Mouse (Mus musculus): ENCODE measurements around the gene Rev3l. TPM values are rescaled to one million over a fixed set of nuclear protein-coding genes. Genes with fewer than 3 reads are reported as not detected.
"Not testable (repeated sequence)": the region's sequence is repeated elsewhere in the genome, so short reads cannot be mapped to it uniquely, and the experiment has no call there.

Gene Rev3l
- polyA plus RNA-seq, 1 experiment from 2014 or later = 13.2 TPM

DNA sequence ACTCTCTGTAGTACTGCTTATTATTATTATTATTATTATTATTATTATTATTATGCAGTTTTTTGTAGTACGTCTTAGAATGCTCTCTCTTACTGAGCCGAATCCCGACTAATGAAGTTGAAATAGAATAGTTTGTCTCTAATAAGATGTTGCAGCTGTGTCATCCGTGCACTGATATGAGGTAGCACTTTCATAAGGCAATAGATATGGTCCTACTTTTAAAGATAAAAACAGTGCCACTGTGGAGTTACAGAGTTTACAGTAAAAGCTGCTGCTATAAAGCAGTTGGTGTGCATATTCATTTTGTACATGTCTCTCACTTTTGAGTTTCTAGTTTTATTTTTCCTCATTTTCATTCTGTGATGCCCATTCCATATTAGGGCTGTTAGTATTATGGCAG is 46.4 kb downstream of the Rev3l start:
- DNase-seq (ENCODE audit: low spot score) = no peak

DNA sequence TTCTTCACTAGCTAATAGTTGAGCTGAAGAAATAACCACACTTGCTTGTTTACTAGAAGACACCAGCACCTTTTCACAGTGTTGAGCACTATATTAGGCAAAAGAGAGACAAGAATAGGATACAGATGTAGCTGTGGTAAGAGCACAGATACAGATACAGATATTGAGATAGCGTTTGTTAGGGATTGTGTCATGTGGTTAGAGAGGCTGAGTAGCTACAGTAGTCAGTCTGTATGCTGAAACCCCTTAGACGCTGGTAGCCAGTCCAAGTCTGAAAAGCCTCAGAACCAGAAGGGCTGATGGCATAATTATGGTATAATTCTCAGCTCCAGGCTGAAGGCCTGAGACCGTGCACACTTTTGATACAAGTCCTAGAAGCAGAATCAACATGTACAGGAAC is 53.3 kb downstream of the Rev3l start:
- DNase-seq (ENCODE audit: low spot score) = no peak

DNA sequence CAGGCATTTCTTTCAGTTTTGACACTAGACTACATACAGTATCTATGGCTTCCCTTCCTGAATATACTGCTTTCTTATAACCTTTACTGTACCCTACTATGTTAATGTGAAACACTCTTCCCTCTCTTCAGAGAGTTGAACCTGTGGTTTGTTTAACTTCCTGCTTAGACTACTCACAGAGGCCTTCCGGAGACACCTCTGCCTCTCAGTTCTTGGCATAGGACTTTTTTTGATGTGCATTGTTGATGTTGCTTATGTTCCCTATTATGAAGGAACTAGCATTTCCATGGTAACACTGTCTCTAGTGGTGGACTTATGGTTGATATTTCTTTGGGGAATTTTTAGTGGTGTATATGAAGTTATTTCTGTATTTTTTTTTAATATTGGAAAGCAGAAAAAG is 61.4 kb downstream of the Rev3l start:
- peak; percentile 67 for DNase-seq (ENCODE audit: low spot score)

DNA sequence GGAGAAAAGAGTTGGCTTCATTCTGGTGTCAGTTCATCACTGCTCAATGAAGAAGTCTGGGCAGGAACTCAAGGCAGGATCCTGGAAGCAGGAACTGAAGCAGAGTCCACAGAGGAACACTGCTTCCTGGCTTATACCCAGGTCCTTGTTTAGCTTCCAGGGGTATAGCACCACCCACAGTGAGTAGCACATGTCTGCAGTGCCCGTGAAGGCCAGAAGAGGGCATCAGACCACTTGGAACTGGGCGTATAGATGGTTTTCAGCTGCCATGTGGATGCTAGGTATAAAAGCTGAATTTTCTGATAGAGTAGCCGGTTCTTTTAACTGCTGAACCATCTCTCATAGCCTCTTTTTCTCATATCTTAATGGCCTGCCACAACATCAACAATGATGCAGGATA is 79.6 kb downstream of the Rev3l start:
- peak; percentile 66 for DNase-seq (ENCODE audit: low spot score)

DNA sequence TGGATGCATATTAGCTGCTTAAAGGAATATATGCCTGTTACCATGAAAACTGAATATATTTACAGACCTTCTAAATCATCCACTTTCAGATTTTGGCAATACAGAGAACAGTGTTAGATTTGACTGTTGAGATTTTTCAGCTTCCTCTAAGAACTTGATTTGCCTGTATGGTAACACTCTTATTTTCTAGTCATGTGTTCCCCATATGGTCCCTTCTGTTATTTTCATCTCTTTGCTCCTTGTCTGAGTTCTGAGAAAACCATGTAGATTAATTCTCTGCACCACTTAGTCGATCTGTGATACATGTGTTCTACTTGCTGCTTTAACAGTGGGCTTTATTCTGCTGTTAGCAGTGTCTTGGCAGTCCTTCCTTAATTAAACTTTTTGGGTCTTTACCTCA is 110.7 kb downstream of the Rev3l start:
- DNase-seq (ENCODE audit: low spot score) = no peak

DNA sequence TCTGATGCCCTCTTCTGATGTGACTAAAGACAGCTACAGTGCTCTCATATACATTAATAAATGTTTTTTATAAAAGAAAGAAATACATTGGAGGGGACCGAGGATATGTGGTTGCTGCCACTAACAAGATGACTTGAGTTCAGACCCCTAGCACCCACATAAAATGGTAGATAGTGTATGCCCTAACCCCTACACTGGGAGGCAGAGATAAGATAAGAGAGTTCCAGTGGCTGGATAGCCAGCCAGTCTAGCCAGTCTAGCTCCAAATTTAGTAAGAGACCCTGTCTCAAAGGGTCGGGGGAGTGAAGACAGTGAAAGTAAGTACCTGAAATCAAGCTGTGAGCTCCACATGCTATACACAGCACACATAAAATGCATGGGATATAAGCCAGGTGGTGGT is 133.6 kb downstream of the Rev3l start:
- no peak for DNase-seq (ENCODE audit: low spot score)

DNA sequence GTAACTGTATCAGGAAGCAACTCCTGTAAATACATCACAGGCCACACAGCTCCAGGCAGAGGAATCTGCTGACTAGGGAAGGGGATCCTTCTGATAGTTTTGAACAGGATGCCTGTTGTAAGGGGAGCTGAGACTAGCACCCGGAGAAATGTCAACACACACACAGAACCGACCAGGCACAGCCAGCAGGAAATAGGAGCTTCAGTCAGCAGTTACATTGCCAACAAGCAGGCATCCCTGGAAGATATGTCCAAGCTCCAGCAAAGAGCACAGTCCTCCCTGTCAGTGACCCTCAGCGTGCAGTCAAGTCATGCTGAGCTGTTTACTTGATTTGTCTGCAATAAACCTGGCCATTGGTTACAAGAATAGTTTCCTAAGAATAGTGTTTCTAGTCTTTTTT is 156.7 kb downstream of the Rev3l start:
- DNase-seq (ENCODE audit: low spot score) = no peak

DNA sequence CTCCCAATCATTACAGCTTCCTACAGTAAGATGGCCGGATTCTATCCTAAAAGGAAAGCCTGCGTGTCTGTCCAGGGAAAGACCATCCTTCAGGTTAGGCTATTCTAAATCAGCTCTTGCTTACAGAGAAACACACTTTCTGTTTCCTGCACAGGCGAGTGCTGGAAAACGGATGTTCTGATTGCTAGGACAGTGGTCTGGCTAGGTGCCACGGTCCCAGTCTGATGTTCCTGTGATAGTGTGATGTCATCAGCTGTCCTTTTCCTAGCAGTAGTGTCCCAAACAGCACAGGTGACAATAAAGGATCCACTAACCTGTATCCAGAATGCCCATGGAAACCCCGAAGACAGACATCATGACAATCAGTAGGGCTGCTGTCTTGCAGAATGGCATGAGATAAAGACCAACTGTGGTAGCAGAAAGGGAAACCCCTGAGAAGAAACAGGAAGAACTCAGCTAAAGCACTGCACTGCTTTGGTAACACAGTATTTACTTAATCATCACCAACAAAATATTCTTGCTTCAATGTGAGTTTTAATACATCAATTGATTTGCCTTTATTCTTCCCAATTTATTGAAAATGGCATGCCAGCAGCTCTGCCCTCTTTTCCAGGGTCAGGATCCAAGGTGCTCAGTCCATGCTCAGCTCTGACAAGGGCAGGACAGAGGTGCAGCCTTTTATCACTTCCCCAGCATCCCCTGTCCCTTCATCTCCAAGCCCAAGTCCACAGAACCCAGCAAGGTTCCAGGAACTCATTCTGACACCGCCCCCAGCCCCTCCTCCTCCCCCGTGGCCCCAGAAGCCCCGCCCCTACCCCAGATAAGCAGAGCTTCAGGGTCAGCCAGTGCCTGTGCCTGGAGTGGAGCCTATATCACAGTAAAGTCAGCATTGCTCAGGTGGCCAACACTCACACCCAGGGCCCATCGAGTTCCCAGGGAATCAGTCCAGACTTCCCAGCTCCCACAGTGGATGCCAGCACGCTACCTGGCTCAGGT is 162.1 kb downstream of the Rev3l start:
- no peak for DNase-seq (ENCODE audit: low spot score)

DNA sequence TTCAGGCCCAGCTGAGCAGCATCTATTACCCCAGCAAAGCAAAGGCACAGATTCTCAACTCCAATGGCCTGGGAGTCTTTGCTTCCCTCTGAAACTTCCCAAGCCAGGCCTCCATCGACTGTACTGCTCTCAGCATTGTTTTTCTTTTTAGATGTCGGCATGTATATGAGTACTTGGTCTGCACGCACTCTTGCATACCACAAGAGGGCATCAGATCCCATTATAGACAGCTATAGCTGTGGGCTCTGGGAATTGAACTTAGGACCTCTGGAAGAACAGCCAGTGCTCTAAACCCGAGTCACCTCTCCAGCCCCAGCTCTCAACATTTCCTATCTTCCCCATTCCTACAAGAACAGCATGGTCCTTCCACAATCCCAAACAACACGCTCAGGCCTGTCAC is 164.6 kb downstream of the Rev3l start:
- peak; percentile 20 for DNase-seq (ENCODE audit: low spot score)

DNA sequence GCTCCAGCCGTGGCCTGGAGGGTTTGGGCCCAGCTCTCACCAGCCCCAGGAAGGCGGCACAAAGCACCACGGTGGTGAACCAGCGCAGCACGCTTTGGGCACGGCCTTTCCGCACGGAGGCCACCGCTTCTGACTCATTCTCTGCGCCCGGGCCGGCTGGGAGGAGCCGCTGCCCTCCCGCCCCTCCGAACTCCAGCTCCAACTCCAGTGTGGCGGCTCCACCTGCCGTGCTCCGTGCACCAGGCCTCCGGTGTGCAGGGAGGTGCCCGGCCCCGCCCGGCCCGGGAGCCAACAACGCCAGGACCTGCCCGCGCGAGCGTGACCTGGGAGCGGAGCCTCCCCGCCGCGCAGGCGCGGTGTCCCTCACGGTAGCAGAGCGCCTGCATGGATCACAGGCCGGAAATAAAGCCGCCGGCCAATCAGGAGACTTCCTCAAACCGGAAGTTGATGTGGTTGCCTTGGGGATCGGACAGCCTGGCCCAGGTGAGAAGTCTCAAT is 167.0 kb downstream of the Rev3l start, which contains the start of gene Mfsd4b4:
TSS of gene Mfsd4b4 (minus strand) at position 365 of the 498 bp plus-strand sequence.
- DNase-seq (ENCODE audit: low spot score) = peak; percentile 92

DNA sequence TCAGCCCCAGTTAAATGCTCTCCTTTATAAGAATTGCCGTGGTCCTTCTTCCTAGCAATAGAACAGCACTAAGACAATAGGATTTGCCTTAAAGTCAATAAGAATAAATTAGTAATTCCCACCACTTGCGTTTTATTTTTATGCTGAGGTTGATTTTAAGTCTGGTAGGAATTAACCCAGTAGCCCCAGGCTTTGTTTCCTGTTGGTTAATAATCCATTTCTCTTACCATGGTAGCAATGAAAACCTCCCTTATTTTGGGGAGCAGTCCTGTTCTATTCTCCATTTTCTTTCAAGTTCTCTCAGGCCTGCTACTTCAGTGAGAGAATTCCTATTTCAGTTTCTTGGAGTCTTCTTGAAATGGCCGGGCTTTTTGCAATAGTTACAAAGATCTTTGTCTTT is 172.3 kb downstream of the Rev3l start:
- no peak for DNase-seq (ENCODE audit: low spot score)

DNA sequence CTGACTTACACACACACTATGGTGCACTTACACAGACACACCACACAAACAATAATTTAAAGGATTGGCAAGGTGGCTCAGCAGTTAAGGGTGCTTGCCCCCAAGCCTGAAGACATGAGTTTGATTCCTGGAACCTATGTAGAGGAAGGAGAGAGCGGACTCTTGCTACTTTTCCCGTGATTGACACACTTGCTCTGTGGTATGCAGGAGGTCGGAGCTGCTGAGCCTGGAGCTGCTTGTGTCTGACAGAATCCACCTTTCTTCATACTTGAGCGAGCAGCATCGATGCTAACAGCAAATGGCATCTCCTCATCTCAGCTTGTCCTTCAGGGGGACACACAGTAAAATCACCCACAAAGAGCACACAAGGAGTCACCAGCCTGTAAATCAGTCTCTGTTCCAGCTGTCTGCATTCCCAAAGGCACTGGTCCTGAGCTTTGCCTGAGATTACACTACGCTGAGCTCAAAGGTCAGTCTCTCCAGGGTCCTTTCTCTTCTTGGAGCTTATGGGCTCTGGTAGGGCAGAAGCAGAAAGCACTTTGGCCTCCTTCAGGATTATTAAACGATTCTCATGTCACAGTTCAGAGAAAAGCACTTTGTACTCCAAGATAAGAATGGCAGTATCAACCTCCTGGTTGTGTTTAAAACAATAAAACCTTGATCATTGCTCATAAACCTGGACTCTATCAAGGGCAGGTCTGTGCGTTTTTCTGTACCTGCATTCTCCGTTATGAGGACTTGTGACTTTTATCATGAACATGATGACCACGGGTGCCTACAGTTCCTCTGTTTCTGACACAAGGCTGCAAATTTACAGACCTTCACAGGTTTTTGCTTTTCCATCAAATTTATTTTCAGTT is 175.1 kb downstream of the Rev3l start:
- DNase-seq (ENCODE audit: low spot score) = no peak

DNA sequence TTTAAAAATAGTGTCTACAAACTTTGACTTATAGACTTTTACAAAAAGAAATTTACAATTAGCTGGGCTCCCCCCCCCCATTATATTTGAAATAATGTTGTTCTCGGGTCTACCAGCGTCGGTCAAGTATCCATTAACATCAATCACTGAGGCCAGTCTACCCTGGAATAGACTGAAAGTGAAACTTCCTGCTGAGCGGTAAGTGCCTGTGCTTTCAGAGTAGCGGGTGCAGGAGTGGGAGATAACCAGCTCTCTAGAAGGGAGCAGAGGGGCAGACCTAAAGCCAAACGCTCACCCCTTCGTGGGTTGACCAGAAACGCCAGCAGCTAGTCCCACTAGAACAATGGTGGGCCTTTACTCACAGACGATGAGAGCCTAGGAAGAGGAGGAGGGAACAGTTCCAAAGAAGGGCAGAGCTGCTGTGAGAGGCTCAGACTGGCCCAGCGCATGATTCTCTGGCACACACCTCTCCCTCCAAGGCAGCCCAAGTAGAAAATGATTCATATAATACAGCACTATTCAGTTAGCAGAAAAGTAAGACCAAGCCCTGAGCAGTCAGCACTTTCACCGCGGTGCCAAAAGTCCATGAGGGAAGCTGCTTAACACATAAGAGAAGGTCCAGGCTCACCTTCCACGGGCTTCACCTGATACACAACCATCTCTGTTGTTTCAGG is 177.0 kb downstream of the Rev3l start:
- no peak for DNase-seq (ENCODE audit: low spot score)

DNA sequence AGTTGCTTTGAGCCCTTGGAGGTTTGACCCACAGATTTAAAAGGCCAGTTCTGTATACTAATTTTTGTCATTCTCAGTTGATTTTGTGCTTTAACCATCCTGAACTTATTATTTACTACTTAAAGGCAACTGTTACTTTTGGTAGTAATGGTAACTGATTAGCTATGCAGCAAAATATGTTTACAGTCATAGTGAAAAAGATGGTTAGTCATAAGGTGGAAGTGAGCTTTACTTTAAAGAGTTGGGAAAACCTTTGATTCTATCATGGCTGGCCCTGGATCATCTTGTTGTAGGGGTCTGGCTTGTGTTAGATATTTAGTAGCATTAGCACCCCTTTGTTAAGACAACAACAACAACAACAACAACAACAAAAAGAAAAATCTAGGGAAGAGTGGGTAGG is 180.7 kb downstream of the Rev3l start:
- no peak for DNase-seq (ENCODE audit: low spot score)

DNA sequence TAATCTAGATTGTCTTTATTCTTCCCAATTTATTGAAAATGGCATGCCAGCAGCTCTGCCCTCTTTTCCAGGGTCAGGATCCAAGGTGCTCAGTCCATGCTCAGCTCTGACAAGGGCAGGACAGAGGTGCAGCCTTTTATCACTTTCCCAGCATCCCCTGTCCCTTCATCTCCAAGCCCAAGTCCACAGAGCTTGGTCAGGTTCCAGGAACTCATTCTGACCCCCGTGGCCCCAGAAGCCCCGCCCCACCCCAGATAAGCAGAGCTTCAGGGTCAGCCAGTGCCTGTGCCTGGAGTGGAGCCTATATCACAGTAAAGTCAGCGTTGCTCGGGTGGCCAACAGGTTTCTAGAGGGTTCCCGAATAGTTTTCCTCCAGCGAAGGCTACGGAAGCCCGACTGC is 192.6 kb downstream of the Rev3l start:
- not testable (repeated sequence) for DNase-seq (ENCODE audit: low spot score)

Other genes with a start within 250 kb of the Rev3l start
- 13.9 and 19.3 TPM in 2 replicates for gene Traf3ip2, start 119.2 kb upstream of the Rev3l start, polyA plus RNA-seq (2015; fragmentation: Nextera tagmentation; extraction: Ambion mirVana)
- gene Mfsd4b4, start 167.1 kb downstream of the Rev3l start, polyA plus RNA-seq (2015; fragmentation: Nextera tagmentation; extraction: Ambion mirVana) = 5.3 and 5.9 TPM in 2 replicates
- gene Mfsd4b2, start 194.8 kb downstream of the Rev3l start, polyA plus RNA-seq (2015; fragmentation: Nextera tagmentation; extraction: Ambion mirVana) = 0.14 and 0.16 TPM in 2 replicates
- gene Mfsd4b3, start 228.0 kb downstream of the Rev3l start, polyA plus RNA-seq (2015; fragmentation: Nextera tagmentation; extraction: Ambion mirVana) = 1.5 and 2.3 TPM in 2 replicates